Mouse (Mus musculus) lung, adult 2 months (tissue): ENCODE measurements at regions not wholly inside any gene's neighbourhood (a gene's known extent, or its start where the extent isn't known, plus 50 kb on each side); places are given as distances from the start of the nearest gene placed in this dataset.
"Not testable (repeated sequence)": the region's sequence is repeated elsewhere in the genome, so short reads cannot be mapped to it uniquely, and the experiment has no call there.

Source experiments
- DNase-seq: peaks from one replicate; pipeline ENCODE4 v3.0.0; 2022
- H3K4me1 ChIP-seq: fragments of 200-500 bp; 2 replicates; pipeline ENCODE4 v1.6.1; 2011; ENCODE audit warnings: low read length; ENCODE audit not compliant: control insufficient read depth, insufficient read depth
- H3K4me3 ChIP-seq: fragments of 200-500 bp; replicated peaks from 2 replicates; pipeline ENCODE3; 2011; ENCODE audit warnings: low read depth, mild to moderate bottlenecking, control low read depth, low read length; ENCODE audit errors: extremely low read depth
- CTCF ChIP-seq: fragments of 200-500 bp; IDR thresholded peaks from 2 replicates; pipeline ENCODE4 v1.5.1; 2011; ENCODE audit warnings: mild to moderate bottlenecking, low read length, control low read depth; ENCODE audit not compliant: insufficient read depth
- POLR2A ChIP-seq: fragments of 200-500 bp; IDR thresholded peaks from 2 replicates; pipeline ENCODE4 v1.6.1; 2011; ENCODE audit warnings: low read depth, mild to moderate bottlenecking, control low read depth, low read length, borderline replicate concordance; ENCODE audit errors: extremely low read depth
- WGBS: fragments of 180-500 bp; shearing (Covaris S2); methylation state at CpG from one replicate; pipeline ENCODE4 v1.1.7; 2018; 5-methylcytosine and 5-hydroxymethylcytosine counted together

DNA sequence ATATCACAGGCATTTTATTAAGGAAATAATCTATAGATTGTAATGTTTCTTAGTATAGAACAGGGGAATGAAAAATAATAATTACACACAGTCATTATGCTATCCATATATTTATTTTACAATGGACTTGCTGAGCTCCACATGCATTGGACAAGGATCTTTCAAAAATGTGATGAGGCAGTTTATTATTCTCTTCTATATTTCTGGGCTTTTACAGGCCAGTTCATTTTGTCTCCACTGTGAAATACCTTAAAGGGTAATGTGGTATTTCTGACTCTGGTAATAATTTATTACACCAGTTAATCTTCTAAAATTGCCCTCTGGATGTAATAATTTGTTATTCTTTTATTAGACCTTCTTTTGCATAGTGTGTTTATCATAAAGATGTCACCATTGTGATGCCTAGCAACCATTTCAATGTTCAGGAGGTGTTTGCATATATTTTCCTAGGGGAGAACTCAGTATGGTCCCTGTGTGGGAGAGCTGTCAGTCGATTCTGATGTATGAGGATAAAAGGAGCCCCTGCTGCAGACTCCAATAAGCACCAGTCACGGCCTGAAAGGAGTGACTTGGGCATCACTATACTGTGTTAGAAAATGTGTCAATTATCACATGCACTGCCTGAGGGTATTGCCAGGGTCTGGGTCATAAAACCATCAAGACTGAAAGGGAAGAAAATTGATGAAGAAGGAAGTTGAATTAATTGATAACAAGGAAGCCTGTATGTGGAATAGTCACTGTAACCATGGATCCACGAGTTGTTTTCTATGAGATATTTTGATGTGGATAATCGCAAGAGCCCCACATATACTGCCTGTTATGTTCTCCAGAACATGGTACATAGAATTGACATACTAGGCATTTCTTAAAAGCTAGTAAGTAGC, 239.0 kb upstream of the 1700008P02Rik start:
- WGBS = 46% methylated on average over 4 of the region's 4 CpGs

DNA sequence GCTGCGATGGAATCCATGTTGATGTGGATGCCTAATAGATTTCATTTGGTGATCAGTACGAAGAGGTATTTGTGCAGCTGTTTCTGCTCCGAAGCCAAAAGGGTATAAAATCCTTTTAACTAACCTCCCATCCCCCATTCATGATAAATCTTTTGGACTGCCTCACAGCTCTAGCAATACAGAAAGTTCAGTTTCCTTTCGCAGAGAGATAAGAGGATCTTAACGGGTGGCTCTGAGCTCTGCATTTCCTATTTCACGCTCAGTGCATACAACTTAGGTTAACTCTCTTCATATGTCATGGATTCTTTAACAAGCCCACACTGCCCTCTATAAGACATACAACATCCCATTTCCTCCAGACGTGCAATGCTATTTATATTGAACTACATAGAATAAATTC, 199.1 kb upstream of the 1700008P02Rik start:
- DNase-seq = no peak
- Histone ChIP-seq H3K4me1 (no peaks in the 10 kb centered on the region), H3K4me3 (no peak overlapping the region)
- 59% methylated on average over 7 of the region's 7 CpGs for WGBS
- TF ChIP-seq POLR2A (no peak), CTCF (no peak)

More for the DNA sequence above, 239.0 kb upstream of the 1700008P02Rik start:
- H3K4me1 ChIP-seq = no peaks in the 10 kb centered on the region
- DNase-seq = no peak
- TF ChIP-seq CTCF (no peak), POLR2A (no peak)
- H3K4me3 ChIP-seq = no peak overlapping the region

DNA sequence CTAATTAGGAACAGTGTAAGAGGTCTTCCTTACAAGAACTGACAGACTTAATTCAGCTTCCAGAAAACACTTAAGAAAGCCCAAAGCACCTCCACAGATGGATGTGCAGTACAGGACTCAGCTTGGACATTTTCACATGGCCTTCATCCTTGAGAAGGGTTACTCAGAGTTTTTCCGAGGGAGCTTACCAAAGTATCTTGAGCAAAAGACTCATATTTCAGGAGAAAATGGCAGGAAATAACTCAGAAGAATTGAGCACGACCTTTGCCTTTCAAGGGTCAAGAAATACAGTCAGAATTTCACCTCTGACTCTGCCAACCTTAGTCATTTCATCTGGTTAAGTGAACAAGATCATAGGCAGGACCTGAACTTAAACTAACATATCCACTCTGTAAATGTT, 192.1 kb upstream of the 1700008P02Rik start:
- DNase-seq = no peak
- TF ChIP-seq CTCF (no peak), POLR2A (no peak)
- WGBS = 41% methylated on average over 2 of the region's 2 CpGs
- Histone ChIP-seq H3K4me3 (no peak overlapping the region), H3K4me1 (no peaks in the 10 kb centered on the region)

DNA sequence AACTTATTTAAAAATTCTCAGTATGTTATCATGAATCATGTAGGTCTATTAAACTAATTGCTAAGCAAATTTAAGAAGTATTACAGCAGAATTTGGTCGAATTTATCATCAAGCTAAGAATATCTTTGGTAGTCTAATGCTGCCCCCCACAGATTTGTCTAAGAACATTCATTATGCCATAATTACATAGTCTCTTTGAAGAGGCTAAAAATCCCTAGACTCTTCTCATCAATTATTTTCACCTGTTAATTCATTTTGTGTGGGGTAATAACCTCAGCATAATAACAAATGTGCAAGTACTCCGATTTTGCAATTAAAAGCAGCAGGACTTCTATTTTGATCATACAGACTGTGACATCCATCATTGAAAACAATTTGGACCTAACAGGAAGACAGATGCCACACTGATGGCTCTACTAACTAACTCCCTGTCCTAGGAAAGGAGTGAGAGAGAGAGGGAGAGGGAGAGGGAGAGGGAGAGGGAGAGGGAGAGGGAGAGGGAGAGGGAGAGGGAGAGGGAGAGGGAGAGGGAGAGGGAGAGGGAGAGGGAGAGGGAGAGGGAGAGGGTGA, 189.2 kb upstream of the 1700008P02Rik start:
- no peak for TF ChIP-seq POLR2A
- no peak for TF ChIP-seq CTCF
- WGBS = 35% methylated on average over 2 of the region's 2 CpGs
- Histone ChIP-seq H3K4me1 (no peaks in the 10 kb centered on the region), H3K4me3 (no peak overlapping the region)
- no peak for DNase-seq

DNA sequence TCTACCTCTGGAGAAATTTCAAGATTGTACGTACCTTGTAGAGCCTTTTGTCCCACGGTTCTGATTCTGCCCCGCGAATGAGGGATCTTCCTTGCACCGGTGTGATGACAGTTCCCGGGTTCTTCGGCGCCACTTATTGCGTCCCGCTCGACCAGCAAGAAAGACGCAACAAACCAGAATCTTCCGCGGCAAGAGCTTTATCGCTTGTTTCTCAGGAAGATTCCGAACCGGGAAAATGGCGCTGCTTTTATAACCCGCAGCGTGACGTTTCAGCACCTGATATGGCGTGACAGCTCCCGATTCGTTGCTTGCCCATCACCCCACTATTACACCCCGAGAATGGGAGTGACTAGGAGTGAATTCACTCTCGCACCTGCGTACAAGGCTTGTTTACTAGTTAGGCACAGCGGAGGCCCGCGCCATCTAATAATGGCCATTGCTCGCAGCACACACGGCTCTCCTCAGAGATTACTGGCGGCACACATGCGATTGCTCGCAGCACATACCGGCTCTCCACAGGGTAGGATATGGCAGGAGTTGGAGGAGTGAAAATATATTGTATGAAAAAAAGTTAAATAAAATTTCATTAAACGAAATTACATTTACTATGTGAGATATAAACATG, 180.0 kb upstream of the 1700008P02Rik start:
- not testable (repeated sequence) for DNase-seq, H3K4me1 ChIP-seq, H3K4me3 ChIP-seq
- WGBS = 92% methylated on average over 32 of the region's 37 CpGs

DNA sequence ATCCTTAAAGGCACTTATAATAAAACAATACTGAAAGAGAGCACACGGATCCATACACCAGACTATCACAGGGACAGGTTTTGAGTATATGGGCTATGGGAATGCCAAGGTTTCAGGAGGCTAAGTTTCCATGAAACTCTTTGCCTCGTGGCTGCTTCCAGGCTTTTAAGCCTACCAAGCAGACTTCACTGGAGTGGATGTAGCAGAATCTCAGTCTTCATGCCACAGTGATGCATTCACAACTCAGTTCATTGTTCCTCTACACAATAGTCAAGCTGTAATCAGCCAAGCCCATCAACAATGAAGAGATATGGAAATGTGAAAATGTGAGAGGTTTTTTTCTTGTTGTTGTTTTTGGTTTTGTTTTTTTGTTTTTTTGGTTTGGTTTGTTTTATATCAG, 148.3 kb upstream of the 1700008P02Rik start:
- 61% methylated on average over 2 of the region's 2 CpGs for WGBS
- no peak for DNase-seq
- no peak overlapping the region for H3K4me3 ChIP-seq
- TF ChIP-seq POLR2A = no peak
- no peak for TF ChIP-seq CTCF
- H3K4me1 ChIP-seq = no peaks in the 10 kb centered on the region

DNA sequence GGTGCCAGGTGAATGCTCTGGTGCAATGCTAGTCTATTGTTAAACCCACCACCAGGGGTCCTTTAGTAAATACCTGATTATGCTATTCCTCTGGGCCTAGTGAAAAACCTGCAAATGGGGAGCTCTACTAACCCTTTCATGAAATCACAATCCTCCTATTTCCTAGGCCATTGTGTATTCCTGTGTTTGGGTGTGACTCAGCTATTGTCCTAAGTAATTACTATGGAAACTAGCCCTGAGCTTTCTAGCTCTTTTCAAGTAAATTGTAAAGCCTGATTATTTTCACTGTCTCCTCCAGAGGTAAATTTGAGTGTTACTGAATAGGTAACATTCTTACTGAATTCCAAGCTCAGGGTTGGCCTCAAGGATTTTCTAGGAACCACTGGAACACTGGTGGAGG, 147.8 kb upstream of the 1700008P02Rik start:
- not testable (repeated sequence) for H3K4me1 ChIP-seq, DNase-seq, H3K4me3 ChIP-seq

DNA sequence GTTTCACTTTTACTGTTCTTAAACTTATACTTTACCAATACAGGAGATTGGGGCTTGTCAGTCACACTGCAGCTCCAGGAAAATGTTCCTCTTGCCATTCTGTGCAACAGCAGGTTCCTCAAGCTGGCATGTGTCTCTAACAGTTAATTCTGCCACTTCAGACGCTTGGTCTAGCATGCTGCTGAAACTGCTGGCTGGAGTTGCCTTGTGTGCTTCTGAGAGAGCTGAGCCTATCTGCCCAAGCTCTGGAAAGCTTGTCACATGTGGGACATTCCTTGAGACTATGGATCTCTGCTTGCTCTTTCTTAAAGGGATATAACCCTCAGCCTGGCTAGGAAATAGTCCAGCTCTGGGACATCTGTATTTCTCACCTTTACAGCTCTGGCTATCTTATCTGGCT, 138.9 kb upstream of the 1700008P02Rik start:
- DNase-seq = no peak
- 13% methylated on average over 1 of the region's 1 CpGs for WGBS
- no peak for TF ChIP-seq POLR2A
- no peak for TF ChIP-seq CTCF
- H3K4me3 ChIP-seq = no peak overlapping the region
- H3K4me1 ChIP-seq = no peaks in the 10 kb centered on the region

DNA sequence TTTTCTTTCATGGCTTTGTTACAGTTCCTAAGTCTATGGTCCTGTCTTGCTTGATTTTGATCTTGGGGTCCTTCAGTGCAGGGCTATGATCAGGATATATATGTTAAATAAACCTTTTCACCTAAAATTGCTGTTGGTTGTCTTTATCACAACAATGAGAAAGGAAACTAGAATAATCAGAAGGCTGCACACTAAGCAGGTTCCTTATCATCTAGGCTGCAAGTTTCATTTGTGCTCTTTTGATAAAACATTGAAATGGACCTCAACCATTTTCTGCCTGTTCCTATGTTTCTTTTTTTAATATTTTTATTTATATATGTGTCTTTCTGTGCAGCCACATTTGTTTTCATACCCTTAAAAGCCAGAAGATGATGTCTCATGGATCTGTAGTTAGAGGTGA, 137.3 kb upstream of the 1700008P02Rik start:
- no peak for TF ChIP-seq POLR2A
- TF ChIP-seq CTCF = no peak
- no peaks in the 10 kb centered on the region for H3K4me1 ChIP-seq
- H3K4me3 ChIP-seq = no peak overlapping the region
- no peak for DNase-seq

DNA sequence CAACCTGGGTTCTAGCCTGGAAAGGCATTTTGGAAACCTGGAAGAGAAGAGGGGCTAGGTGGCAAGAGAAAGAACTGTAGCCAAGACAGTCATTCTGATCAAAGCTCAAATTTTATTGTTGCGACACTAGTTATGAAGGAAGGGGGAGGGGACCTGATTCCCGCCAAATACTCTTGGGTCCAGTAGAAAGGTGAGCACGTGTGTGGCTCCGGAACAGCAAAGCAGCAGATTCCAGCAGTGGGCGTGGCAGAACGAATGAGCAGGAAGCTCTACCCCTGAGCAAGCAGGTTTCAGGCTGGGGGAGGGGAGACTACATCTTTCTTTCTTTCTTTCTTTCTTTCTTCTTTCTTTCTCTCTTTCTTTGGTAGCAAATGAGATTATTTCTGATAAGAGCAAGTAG, 130.5 kb upstream of the 1700008P02Rik start:
- DNase-seq, H3K4me1 ChIP-seq, H3K4me3 ChIP-seq: not testable (repeated sequence)
- 70% methylated on average over 6 of the region's 6 CpGs for WGBS
